Mouse (Mus musculus) midbrain, embryonic 10.5 days (tissue): ENCODE measurements around the gene Aip. TPM values are rescaled to one million over a fixed set of nuclear protein-coding genes. Genes with fewer than 3 reads are reported as not detected.

ENCODE experiments used
- DNase-seq: peaks from one replicate; pipeline ENCODE4 v3.0.0-alpha.2; 2017; ENCODE audit warnings: low spot score
- H3K27ac ChIP-seq: fragments of 300-500 bp; sonication (generic); replicated peaks from 2 replicates; pipeline ENCODE4 v1.5.1; 2016; ENCODE audit warnings: mild to moderate bottlenecking
- H3K27me3 ChIP-seq: fragments of 300-500 bp; sonication (generic); 2 replicates; pipeline ENCODE4 v1.6.1; 2016; ENCODE audit warnings: low read depth, mild to moderate bottlenecking; ENCODE audit not compliant: poor library complexity, severe bottlenecking
- H3K36me3 ChIP-seq: fragments of 300-500 bp; sonication (generic); 2 replicates; pipeline ENCODE4 v1.6.1; 2016; ENCODE audit warnings: mild to moderate bottlenecking, moderate library complexity
- H3K4me1 ChIP-seq: fragments of 300-500 bp; sonication (generic); 2 replicates; pipeline ENCODE4 v1.6.1; 2016
- H3K4me3 ChIP-seq: fragments of 300-500 bp; sonication (generic); 2 replicates; pipeline ENCODE4 v1.5.1; 2016; ENCODE audit warnings: mild to moderate bottlenecking, moderate library complexity
- H3K9me3 ChIP-seq: fragments of 300-500 bp; sonication (generic); replicated peaks from 2 replicates; pipeline ENCODE4 v1.6.1; 2016; ENCODE audit warnings: mild to moderate bottlenecking
- WGBS: fragments of 180-500 bp; shearing (Covaris S2); methylation state at CpG from one replicate; pipeline ENCODE4 v1.1.7; 2016; 5-methylcytosine and 5-hydroxymethylcytosine counted together
- polyA plus RNA-seq: library from polyadenylated mRNA; unstranded; fragments of >200 nt; fragmentation: Nextera tagmentation; extraction: Ambion mirVana; gene quantifications from 2 replicates; pipeline ENCODE4 v1.2.1, GENCODE M21; 2016

Gene Aip
- polyA plus RNA-seq, 1 experiment from 2014 or later: 60.6 TPM

- peaks cover 28% of the 10 kb centered on the region for H3K4me1 ChIP-seq
- WGBS: 96% methylated on average over 8 of the region's 8 CpGs
These were observed 33.4 kb upstream of the Aip start for GRCm38 (mm10) chr19:4159049-4159448.

GRCm38 (mm10) chr19:4156771-4157170 lies 31.1 kb upstream of the Aip start:
- peaks cover 11% of the 10 kb centered on the region for H3K4me1 ChIP-seq
- no peaks in the 10 kb centered on the region for H3K9me3 ChIP-seq
- H3K27me3 ChIP-seq: no peaks in the 10 kb centered on the region
- H3K4me3 ChIP-seq: no peak overlapping the region
- WGBS: 92% methylated on average over 12 of the region's 12 CpGs
- DNase-seq: no peak
- peaks cover 83% of the 10 kb centered on the region for H3K36me3 ChIP-seq
- H3K27ac ChIP-seq: no peak overlapping the region

More at GRCm38 (mm10) chr19:4159049-4159448, 33.4 kb upstream of the Aip start:
- DNase-seq: no peak
- H3K4me3 ChIP-seq: no peak overlapping the region
- no peak overlapping the region for H3K27ac ChIP-seq
- peaks cover 61% of the 10 kb centered on the region for H3K36me3 ChIP-seq
- no peaks in the 10 kb centered on the region for H3K9me3 ChIP-seq
- H3K27me3 ChIP-seq: no peaks in the 10 kb centered on the region

DNA sequence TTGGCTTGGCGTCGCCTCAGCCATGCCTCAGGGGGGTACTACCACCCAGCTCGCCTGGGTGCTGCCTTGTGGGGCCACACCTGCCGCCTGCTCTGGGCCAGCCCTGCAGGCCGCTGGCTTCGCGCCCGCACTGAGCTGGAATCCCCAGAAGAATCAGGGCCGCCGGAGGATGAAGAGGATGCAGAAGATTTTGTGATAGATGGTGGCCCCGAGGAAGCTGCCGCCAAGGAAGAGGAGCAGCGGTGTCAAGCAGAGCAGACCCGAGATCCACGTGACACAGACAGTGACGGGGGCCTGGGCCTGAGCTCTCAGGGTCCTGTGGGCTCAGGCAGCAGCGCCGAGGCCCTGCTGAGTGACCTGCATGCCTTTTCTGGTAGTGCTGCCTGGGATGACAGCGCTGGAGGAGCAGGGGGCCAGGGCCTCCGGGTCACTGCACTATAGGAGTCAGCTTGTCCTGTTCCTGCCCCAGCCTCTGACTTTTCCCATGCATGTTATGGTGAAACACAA lies 30.5 kb upstream of the Aip start:
- WGBS: 68% methylated on average over 20 of the region's 20 CpGs

GRCm38 (mm10) chr19:4155223-4156072 lies 29.8 kb upstream of the Aip start:
- no peaks in the 10 kb centered on the region for H3K9me3 ChIP-seq
- H3K36me3 ChIP-seq: peaks cover 85% of the 10 kb centered on the region
- peaks cover 14% of the 10 kb centered on the region for H3K4me1 ChIP-seq
- H3K4me3 ChIP-seq: no peak overlapping the region
- WGBS: 80% methylated on average over 6 of the region's 6 CpGs
- H3K27me3 ChIP-seq: no peaks in the 10 kb centered on the region
- peak overlapping the region; percentile 3; the same call in 1 of the 2 replicates for H3K27ac ChIP-seq
- no peak for DNase-seq

More for the DNA sequence above, 30.5 kb upstream of the Aip start:
- Histone ChIP-seq H3K4me3 (no peak overlapping the region), H3K27ac (peak overlapping the region; percentile 3; the same call in 1 of the 2 replicates), H3K27me3 (no peaks in the 10 kb centered on the region), H3K36me3 (peaks cover 85% of the 10 kb centered on the region), H3K9me3 (no peaks in the 10 kb centered on the region), H3K4me1 (peaks cover 11% of the 10 kb centered on the region)
- DNase-seq: no peak

DNA sequence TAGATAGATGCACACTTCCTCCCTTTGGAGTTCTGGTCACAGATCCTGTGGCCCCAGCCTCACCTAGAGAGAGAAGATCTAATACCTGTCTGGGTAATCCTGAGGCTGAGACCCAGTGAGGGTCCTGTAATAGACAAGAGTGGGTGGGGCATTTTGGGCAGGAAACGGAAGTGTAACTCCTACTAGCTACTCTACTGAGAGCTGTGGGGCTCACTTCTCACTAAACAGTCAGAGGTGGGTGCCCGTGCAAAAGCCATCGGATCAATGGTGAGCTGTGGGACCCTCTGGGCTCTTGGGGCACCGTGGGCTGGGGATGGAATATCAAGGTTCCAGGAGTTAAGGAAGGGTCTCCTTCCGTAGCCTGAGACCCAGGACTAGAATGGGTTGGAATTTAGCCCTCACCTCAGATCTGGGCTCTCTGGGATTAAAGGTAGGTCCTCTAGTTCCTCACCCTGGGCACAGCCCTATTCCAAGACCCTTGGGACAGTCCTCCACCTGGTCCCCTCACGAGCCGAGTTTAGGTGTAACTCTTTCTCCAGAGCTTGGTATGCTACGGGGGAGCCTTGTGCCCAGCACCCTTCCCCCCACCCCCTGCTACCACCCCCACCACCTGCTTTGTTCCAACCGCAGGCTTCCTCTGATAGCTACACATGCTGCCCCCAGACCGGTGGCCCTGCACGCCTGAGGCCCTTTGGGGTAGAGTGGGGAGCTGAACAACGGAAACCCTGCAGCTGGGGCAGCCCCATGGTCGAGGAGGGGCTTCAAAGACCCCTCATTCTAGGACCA lies 29.0 kb upstream of the Aip start:
- 83% methylated on average over 13 of the region's 13 CpGs for WGBS
- peaks cover 87% of the 10 kb centered on the region for H3K36me3 ChIP-seq
- DNase-seq: no peak

DNA sequence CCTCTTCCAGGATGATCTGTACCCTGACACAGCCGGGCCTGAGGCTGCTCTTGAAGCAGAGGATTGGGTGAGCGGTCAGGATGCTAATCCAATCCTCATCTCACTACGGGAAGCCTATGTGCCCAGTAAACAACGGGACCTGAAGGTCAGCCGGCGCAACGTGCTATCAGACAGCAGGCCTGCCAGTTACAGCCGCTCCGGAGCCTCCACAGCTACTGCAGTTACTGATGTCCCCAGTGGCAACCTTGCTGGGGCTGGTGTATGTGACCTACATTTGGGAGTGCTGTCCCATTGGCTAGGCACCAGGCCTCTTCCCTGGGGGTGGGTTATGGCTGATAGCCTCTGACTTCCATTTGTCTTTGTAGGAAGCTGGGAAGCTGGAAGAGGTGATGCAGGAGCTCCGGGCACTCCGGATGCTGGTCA lies 27.6 kb upstream of the Aip start, which contains the start of gene Ptprcap:
Gene Ptprcap (plus strand): TSS at position 373 of the 423 bp plus-strand sequence.
- Histone ChIP-seq H3K27me3 (no peaks in the 10 kb centered on the region), H3K36me3 (peaks cover 73% of the 10 kb centered on the region), H3K4me3 (no peak within 1 kb of the TSS), H3K27ac (no peak within 1 kb of the TSS; the same call in 1 of the 2 replicates), H3K4me1 (peaks cover 31% of the 10 kb centered on the region), H3K9me3 (no peaks in the 10 kb centered on the region)
- WGBS: 75% methylated on average over 11 of the region's 11 CpGs
- DNase-seq: no peak

More for the DNA sequence above, 29.0 kb upstream of the Aip start:
- no peak overlapping the region for H3K4me3 ChIP-seq
- H3K9me3 ChIP-seq: no peaks in the 10 kb centered on the region
- peaks cover 20% of the 10 kb centered on the region for H3K4me1 ChIP-seq
- H3K27ac ChIP-seq: no peak overlapping the region; the same call in 1 of the 2 replicates
- no peaks in the 10 kb centered on the region for H3K27me3 ChIP-seq

DNA sequence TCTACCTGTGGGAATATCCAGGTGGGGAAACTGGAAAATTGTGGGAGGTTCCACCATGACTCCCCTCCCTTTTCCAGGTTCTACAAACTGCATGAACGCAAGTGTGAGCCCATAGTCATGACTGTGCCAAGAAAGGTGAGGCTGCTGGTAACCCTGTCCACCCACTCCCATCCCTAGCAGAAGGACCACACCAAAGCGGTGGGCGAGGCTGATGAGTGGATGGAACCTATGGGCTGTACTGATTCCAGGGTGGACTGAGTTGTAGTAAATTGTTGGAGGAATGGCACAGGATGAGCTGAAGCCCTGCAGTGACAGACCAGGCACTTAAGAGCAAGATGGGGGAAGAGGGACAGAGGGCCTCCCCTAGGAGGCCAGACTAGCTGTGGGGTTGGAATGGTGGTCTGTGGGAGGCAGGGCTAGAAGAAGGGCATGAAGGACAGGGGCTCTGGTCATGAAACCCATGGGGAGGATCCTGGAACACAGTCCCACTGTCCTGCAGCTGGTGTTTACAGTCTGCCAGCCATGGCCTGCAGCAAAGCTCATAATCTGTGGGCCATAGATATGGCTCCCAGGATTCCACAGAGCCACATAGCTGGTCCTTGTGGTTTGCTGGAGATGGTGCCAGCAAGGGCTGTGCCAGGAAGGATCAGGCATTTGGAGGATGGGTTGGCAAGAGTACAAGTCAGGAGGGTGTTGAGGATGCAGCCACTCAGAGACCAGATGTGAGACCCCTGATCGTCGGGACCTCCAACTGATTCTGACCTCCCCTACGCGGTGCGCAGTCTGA lies 27.0 kb upstream of the Aip start:
- Histone ChIP-seq H3K4me3 (no peak overlapping the region), H3K27ac (no peak overlapping the region), H3K9me3 (no peaks in the 10 kb centered on the region), H3K27me3 (no peaks in the 10 kb centered on the region), H3K36me3 (peaks cover 67% of the 10 kb centered on the region), H3K4me1 (peaks cover 37% of the 10 kb centered on the region)
- WGBS: 86% methylated on average over 8 of the region's 8 CpGs
- no peak for DNase-seq

DNA sequence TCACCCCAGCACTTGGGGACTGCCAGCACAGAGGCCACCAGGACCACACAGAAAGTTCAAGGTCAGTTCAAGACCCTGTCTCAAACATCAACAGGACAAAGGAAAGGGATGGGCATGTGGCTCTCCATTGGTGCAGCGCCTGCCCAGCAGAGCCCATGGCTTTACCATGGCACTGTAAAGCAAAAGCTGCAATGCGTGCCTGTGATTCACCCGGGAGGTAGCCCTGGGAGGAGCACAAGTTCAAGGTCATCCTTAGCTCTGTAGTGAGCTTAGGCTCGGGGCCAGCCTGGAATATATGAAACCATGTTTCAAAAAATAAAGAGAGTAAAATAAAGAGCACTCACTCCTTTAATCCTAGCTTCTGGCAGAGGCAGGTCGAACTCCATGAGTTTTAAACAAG lies 26.2 kb upstream of the Aip start:
- no peak for DNase-seq
- H3K9me3 ChIP-seq: no peaks in the 10 kb centered on the region
- peaks cover 59% of the 10 kb centered on the region for H3K36me3 ChIP-seq
- H3K4me1 ChIP-seq: peaks cover 42% of the 10 kb centered on the region
- H3K4me3 ChIP-seq: no peak overlapping the region
- H3K27me3 ChIP-seq: no peaks in the 10 kb centered on the region
- H3K27ac ChIP-seq: no peak overlapping the region
- 87% methylated on average over 5 of the region's 5 CpGs for WGBS

GRCm38 (mm10) chr19:4151488-4151860 lies 25.8 kb upstream of the Aip start:
- peaks cover 42% of the 10 kb centered on the region for H3K4me1 ChIP-seq
- peaks cover 55% of the 10 kb centered on the region for H3K36me3 ChIP-seq
- H3K9me3 ChIP-seq: no peaks in the 10 kb centered on the region
- WGBS: 79% methylated on average over 5 of the region's 5 CpGs
- no peak overlapping the region for H3K4me3 ChIP-seq
- H3K27ac ChIP-seq: no peak overlapping the region
- H3K27me3 ChIP-seq: no peaks in the 10 kb centered on the region
- no peak for DNase-seq

DNA sequence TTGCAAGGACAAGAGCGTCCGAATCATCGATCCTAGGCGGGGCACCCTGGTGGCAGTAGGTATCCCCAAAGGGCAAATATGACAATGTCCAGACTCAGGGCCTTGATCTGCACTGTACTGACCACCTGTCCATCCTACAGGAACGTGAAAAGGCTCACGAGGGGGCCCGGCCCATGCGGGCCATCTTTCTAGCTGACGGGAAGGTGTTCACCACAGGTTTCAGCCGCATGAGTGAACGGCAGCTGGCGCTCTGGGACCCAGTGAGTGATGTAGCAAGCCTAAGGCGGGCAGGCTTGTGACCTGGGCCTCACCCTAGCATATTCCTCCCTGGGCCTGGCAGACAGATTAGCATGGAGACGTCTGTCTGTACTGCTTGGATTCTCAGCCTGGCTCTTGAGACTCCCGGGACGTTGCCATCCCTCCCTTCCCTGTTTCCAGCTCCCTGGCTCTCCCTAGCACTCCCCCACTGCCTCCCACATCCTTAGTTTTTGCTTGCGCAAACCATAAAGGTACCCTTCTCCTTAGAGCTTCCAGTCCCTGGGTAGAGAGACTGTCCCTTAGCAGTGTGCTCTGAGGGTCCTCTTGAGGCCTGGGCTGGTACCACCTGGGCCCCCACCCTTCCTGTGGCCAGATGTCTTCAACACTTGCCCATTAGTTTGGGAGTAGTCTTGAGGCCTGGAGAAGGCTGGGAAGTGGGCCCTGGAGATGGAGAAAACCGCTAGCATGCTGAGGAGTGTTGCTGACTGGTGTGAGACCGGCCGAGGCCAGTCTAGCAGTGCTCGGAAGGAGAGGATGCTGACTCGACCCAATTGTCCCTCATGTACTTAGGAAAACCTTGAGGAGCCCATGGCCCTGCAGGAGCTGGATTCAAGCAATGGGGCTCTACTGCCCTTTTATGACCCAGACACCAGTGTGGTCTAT lies 25.2 kb upstream of the Aip start:
- Histone ChIP-seq H3K27me3 (no peaks in the 10 kb centered on the region), H3K36me3 (peaks cover 49% of the 10 kb centered on the region), H3K4me3 (peak overlapping the region; percentile 14; the same call in 1 of the 2 replicates), H3K27ac (no peak overlapping the region), H3K4me1 (peaks cover 36% of the 10 kb centered on the region), H3K9me3 (peaks cover 4% of the 10 kb centered on the region; the same call in 1 of the 2 replicates)
- no peak for DNase-seq
- WGBS: 89% methylated on average over 22 of the region's 22 CpGs

GRCm38 (mm10) chr19:4149764-4150461 lies 24.3 kb upstream of the Aip start:
- peak overlapping the region; percentile 84 for H3K4me3 ChIP-seq
- 90% methylated on average over 17 of the region's 17 CpGs for WGBS

More at GRCm38 (mm10) chr19:4149764-4150461, 24.3 kb upstream of the Aip start:
- Histone ChIP-seq H3K36me3 (peaks cover 44% of the 10 kb centered on the region), H3K27me3 (no peaks in the 10 kb centered on the region), H3K4me1 (peaks cover 33% of the 10 kb centered on the region), H3K27ac (no peak overlapping the region), H3K9me3 (peaks cover 6% of the 10 kb centered on the region; the same call in 1 of the 2 replicates)
- no peak for DNase-seq
